Mouse (Mus musculus) ES-E14 (cell line): Measurements from ENCODE around the gene Adgrg5.

Experiments
- CHD2 ChIP-seq: IDR thresholded peaks from 2 replicates; pipeline ENCODE4 v1.6.1; 2014; ENCODE audit warnings: mild to moderate bottlenecking, low read depth, low read length, inconsistent platforms
- HCFC1 ChIP-seq: IDR thresholded peaks from 2 replicates; pipeline ENCODE4 v1.6.1; 2012; ENCODE audit warnings: low read length, inconsistent platforms, borderline replicate concordance; ENCODE audit not compliant: insufficient read depth
- MAFK ChIP-seq: IDR thresholded peaks from 2 replicates; pipeline ENCODE4 v1.6.1; 2014; ENCODE audit warnings: mild to moderate bottlenecking, low read depth, low read length, inconsistent platforms; ENCODE audit not compliant: insufficient read depth
- ZC3H11A ChIP-seq: IDR thresholded peaks from 2 replicates; pipeline ENCODE4 v1.6.1; 2012; ENCODE audit warnings: low read depth, mild to moderate bottlenecking, inconsistent platforms, low read length, borderline replicate concordance

DNA sequence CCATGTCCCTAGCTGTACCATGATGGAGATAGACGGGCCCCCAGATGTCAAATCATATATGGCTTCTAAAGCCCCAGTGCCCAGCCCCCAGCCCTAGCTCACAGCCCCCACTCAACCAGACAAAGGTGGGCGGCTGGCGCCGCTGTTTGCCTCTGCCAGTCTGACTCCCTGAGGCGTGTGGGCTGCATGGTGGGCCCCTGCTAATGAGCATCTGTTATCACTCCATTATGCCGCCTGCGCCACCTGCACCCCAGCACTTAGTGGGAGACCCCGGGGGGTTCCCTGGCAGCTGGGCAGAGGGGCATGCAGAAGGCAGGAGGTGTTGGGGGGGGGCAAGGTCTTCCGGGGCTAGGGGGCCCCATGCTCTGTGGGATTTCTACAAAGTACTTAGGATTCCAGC lies 54.6 kb downstream of the Adgrg5 start:
- TF ChIP-seq ZC3H11A (no peak), MAFK (no peak), CHD2 (no peak), HCFC1 (no peak)
